Mouse (Mus musculus) B cell, adult 2 months (primary cell): ENCODE measurements around the gene Gpr182.
"Not testable (repeated sequence)": the region's sequence is repeated elsewhere in the genome, so short reads cannot be mapped to it uniquely, and the experiment has no call there.

Source experiments
- DNase-seq, 2 experiments: peaks; one replicate each; pipeline ENCODE4 v3.0.0; 2022

Gene Gpr182

GRCm38 (mm10) chr10:127751548-127751947 is at the start of gene Gpr182:
TSS of gene Gpr182 (minus strand) at chr10:127751732.
- DNase-seq = no peak

- DNase-seq = no peak
These were observed 49.4 kb upstream of the Gpr182 start, which contains the start of gene Rdh16 for GRCm38 (mm10) chr10:127800891-127801290. TSS of gene Rdh16 (plus strand) at chr10:127801152.

GRCm38 (mm10) chr10:127799295-127799694 is 47.8 kb upstream of the Gpr182 start:
- no peak for DNase-seq

- DNase-seq = not testable (repeated sequence)
These were observed 33.9 kb upstream of the Gpr182 start for GRCm38 (mm10) chr10:127785411-127785810.

GRCm38 (mm10) chr10:127782321-127782720 is 30.8 kb upstream of the Gpr182 start:
- not testable (repeated sequence) for DNase-seq

GRCm38 (mm10) chr10:127776011-127776410 is 24.5 kb upstream of the Gpr182 start, which contains the start of gene Rdh9:
TSS of gene Rdh9 (plus strand) at chr10:127776386.
- no peak for DNase-seq

GRCm38 (mm10) chr10:127766564-127766963 is 15.0 kb upstream of the Gpr182 start:
- DNase-seq = no peak

- DNase-seq = no peak
These were observed 12.6 kb upstream of the Gpr182 start for GRCm38 (mm10) chr10:127763914-127764680.

GRCm38 (mm10) chr10:127762926-127763325 is 11.4 kb upstream of the Gpr182 start:
- DNase-seq = not testable (repeated sequence)

- no peak for DNase-seq
These were observed 7.9 kb upstream of the Gpr182 start, which contains the start of the genes Rdh1 and Rdh16f1 for GRCm38 (mm10) chr10:127759181-127760110. TSS of gene Rdh1 (plus strand) at chr10:127759721. TSS of gene Rdh16f1 (plus strand) at chr10:127759787.

- DNase-seq = no peak
These were observed 4.4 kb upstream of the Gpr182 start for GRCm38 (mm10) chr10:127755770-127756468.

- no peak for DNase-seq
These were observed 3.7 kb upstream of the Gpr182 start for GRCm38 (mm10) chr10:127755246-127755645.

GRCm38 (mm10) chr10:127754566-127755166 is 3.1 kb upstream of the Gpr182 start:
- no peak for DNase-seq

GRCm38 (mm10) chr10:127750136-127750777 is 1.3 kb downstream of the Gpr182 start:
- no peak for DNase-seq

GRCm38 (mm10) chr10:127748847-127749612 is 2.5 kb downstream of the Gpr182 start:
- DNase-seq = no peak

GRCm38 (mm10) chr10:127747254-127747653 is 4.3 kb downstream of the Gpr182 start:
- no peak for DNase-seq

GRCm38 (mm10) chr10:127745886-127746285 is 5.6 kb downstream of the Gpr182 start:
- no peak for DNase-seq

GRCm38 (mm10) chr10:127744661-127745060 is 6.9 kb downstream of the Gpr182 start:
- peak; percentile 78 for DNase-seq

GRCm38 (mm10) chr10:127739661-127740161 is 11.8 kb downstream of the Gpr182 start:
- DNase-seq = peak in 1 of 2 experiments; percentile 36

GRCm38 (mm10) chr10:127739083-127739660 is 12.4 kb downstream of the Gpr182 start, which contains the start of gene Zbtb39:
TSS of gene Zbtb39 (plus strand) at chr10:127739538.
- peak; percentile 89 to 92 for DNase-seq
